Mouse (Mus musculus): ENCODE data around the gene Gsap. TPM values are rescaled to one million over a fixed set of nuclear protein-coding genes. Genes with fewer than 3 reads are reported as not detected.
A peak's percentile ranks its signal among the peaks of the same experiment; 100 is the strongest.

Gsap gene
- total and polyA plus RNA-seq, 2 experiments = 13.3 to 45.5 TPM

DNA sequence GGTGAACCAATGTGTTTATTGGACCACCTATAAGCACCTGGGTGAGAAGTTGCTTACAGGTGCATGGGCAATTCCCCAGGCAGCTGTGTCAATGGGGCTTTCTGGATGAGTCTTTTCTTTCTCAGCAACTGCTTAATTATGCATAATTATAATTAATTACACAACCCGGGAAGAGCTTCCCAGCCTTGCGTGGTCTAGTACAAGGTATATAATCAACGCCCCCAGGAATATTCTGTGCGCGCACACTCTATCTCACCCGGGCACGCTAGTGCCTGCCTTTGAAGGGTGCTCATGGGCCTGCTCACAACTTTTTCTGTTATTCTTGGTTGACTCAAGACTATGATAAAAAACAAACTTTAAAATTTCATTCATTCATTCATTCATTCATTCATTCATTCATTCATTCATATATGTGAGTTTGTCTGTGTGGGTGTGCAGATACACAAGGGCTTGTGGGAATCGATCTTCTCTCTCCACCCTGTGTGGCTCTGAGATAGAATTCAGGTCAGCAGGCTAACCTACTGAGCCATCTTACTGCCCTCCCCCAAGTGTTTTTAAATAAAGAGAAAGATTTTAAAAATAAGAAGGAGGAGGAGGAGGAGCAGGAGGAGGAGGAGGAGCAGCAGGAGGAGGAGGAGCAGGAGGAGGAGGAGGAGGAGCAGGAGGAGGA is 78.4 kb downstream of the Gsap start:
- Histone ChIP-seq H3K27ac (replicated peaks; ENCODE audit: insufficient read depth, low read depth, low read length) (no peak overlapping the region), H3K9ac (ENCODE audit: low read depth, low read length) (no peak overlapping the region), H3K4me3 (ENCODE audit: insufficient read depth, low read depth, low read length) (no peak overlapping the region), H3K4me1 (ENCODE audit: control insufficient read depth, insufficient read depth, low read length) (no peaks in the 10 kb centered on the region; the same call in none of the 2 replicates), H3K79me2 (ENCODE audit: control insufficient read depth, insufficient read depth, low read length) (no peaks in the 10 kb centered on the region), H3K27me3 (ENCODE audit: control insufficient read depth, insufficient read depth, low read length) (no peaks in the 10 kb centered on the region), H3K36me3 (ENCODE audit: control insufficient read depth, insufficient read depth, low read length) (peaks cover 10% of the 10 kb centered on the region)
- 94% methylated on average over 8 of the region's 8 CpGs for WGBS
- no peak for DNase-seq (ENCODE audit: extremely low read depth, low read depth, low spot score)
- no peak for TF ChIP-seq CTCF (IDR thresholded peaks at IDR 0.05; ENCODE audit: low read depth, low read length)

DNA sequence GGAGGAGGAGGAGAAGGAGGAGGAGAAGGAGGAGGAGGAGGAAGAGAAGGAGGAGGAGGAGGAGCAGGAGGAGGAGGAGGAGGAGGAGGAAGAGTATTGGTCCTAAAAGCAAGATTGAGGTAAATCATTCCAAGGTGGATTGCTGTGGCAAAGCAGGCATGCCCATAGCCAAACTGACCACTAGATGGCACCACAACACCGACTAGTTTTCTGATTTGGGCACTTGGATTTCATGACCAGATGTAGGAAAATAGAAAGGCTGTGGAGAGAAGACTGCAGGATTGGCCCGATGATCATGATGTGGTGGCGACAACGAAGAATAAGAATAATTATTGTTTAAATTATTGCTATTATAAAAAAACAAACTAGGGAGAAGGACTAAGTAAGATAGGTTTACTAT is 79.0 kb downstream of the Gsap start:
- no peaks in the 10 kb centered on the region; the same call in none of the 2 replicates for H3K4me1 ChIP-seq (ENCODE audit: control insufficient read depth, insufficient read depth, low read length)
- DNase-seq (ENCODE audit: extremely low read depth, low read depth, low spot score) = peak; percentile 48
- TF ChIP-seq POLR2A (IDR thresholded peaks at IDR 0.05; ENCODE audit: extremely low read depth, insufficient read depth, low read length) = no peak
- peak; percentile 79 for TF ChIP-seq CTCF (IDR thresholded peaks at IDR 0.05; ENCODE audit: low read depth, low read length)
- 20% methylated on average over 4 of the region's 4 CpGs for WGBS
- no peak overlapping the region for H3K4me3 ChIP-seq (ENCODE audit: insufficient read depth, low read depth, low read length)
- H3K36me3 ChIP-seq (ENCODE audit: control insufficient read depth, insufficient read depth, low read length) = peaks cover 12% of the 10 kb centered on the region
- no peaks in the 10 kb centered on the region for H3K79me2 ChIP-seq (ENCODE audit: control insufficient read depth, insufficient read depth, low read length)
- no peak overlapping the region for H3K9ac ChIP-seq (ENCODE audit: low read depth, low read length)
- H3K27ac ChIP-seq (replicated peaks; ENCODE audit: insufficient read depth, low read depth, low read length) = no peak overlapping the region
- no peaks in the 10 kb centered on the region for H3K27me3 ChIP-seq (ENCODE audit: control insufficient read depth, insufficient read depth, low read length)

DNA sequence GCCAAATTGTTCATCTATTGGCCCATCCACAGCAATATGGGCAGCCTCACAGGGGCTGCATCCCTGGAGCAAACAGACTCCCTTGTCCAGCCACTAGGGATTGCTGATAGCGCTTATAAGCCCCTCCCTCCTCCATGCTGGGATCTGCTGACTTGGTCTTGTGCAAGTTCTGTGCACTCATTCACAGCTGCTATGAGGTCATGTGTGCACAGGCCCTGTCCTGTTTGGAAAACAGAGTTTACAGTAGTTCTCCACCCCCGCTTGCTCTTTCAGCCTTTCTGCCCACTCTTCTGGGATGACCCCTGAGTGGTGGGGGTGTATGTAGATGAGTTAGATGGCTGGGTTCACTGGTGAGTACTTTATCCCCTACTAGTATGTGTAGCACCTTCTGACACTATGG is 81.0 kb downstream of the Gsap start:
- no peak overlapping the region for H3K9ac ChIP-seq (ENCODE audit: low read depth, low read length)
- TF ChIP-seq POLR2A (IDR thresholded peaks at IDR 0.05; ENCODE audit: extremely low read depth, insufficient read depth, low read length) = no peak
- TF ChIP-seq CTCF (IDR thresholded peaks at IDR 0.05; ENCODE audit: low read depth, low read length) = no peak
- peaks cover 15% of the 10 kb centered on the region for H3K36me3 ChIP-seq (ENCODE audit: control insufficient read depth, insufficient read depth, low read length)
- H3K79me2 ChIP-seq (ENCODE audit: control insufficient read depth, insufficient read depth, low read length) = no peaks in the 10 kb centered on the region
- no peak overlapping the region for H3K27ac ChIP-seq (replicated peaks; ENCODE audit: insufficient read depth, low read depth, low read length)
- H3K4me3 ChIP-seq (ENCODE audit: insufficient read depth, low read depth, low read length) = no peak overlapping the region
- no peaks in the 10 kb centered on the region; the same call in none of the 2 replicates for H3K4me1 ChIP-seq (ENCODE audit: control insufficient read depth, insufficient read depth, low read length)
- H3K27me3 ChIP-seq (ENCODE audit: control insufficient read depth, insufficient read depth, low read length) = no peaks in the 10 kb centered on the region
- WGBS = 22% methylated on average over 2 of the region's 2 CpGs
- peak; percentile 56 for DNase-seq (ENCODE audit: extremely low read depth, low read depth, low spot score)

DNA sequence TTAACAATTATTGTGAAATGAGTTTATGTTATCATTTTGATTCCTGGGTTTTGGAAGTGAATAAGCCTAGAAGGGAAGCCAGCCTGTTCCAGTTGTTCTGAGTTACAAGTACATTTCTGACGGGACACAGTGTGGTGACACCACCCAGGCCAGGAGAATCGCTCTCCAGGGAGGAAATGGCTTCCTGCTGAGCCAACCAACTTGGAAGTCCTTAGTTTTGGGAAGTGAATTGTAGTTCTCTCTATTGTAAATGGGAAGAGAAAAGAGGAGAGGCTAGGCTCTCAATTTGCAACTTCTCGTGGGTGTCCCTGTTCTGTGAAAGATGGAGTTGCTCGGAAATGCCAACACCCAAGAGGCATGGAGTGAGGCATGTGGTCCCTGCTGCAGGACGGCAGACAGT is 83.4 kb downstream of the Gsap start:
- H3K36me3 ChIP-seq (ENCODE audit: control insufficient read depth, insufficient read depth, low read length) = peaks cover 15% of the 10 kb centered on the region
- no peak overlapping the region for H3K9ac ChIP-seq (ENCODE audit: low read depth, low read length)
- TF ChIP-seq POLR2A (IDR thresholded peaks at IDR 0.05; ENCODE audit: extremely low read depth, insufficient read depth, low read length) (no peak), CTCF (IDR thresholded peaks at IDR 0.05; ENCODE audit: low read depth, low read length) (no peak)
- no peaks in the 10 kb centered on the region for H3K27me3 ChIP-seq (ENCODE audit: control insufficient read depth, insufficient read depth, low read length)
- no peaks in the 10 kb centered on the region for H3K79me2 ChIP-seq (ENCODE audit: control insufficient read depth, insufficient read depth, low read length)
- H3K27ac ChIP-seq (replicated peaks; ENCODE audit: insufficient read depth, low read depth, low read length) = no peak overlapping the region
- WGBS = 89% methylated on average over 5 of the region's 5 CpGs
- H3K4me3 ChIP-seq (ENCODE audit: insufficient read depth, low read depth, low read length) = no peak overlapping the region
- no peaks in the 10 kb centered on the region; the same call in none of the 2 replicates for H3K4me1 ChIP-seq (ENCODE audit: control insufficient read depth, insufficient read depth, low read length)
- no peak for DNase-seq (ENCODE audit: extremely low read depth, low read depth, low spot score)

DNA sequence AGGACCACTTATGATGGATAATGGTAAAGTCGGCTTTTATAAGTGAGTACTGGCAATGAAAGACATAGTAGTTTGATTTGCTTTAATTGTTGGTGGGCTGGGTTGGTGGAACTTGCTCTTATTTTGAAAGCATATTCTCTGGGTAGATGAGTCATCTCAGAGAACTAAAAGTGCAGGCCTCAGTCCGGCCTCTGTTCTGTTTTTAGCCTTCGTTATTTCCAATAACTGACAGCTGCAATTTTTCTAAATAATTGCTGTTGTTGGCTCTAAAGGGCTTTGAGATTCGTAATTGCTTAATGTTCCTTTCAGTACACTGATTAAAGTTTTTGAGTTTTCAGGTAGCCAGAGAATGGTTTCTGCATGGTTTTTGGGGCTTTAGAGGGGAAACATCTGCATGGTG is 84.7 kb downstream of the Gsap start:
- Histone ChIP-seq H3K36me3 (ENCODE audit: control insufficient read depth, insufficient read depth, low read length) (peaks cover 15% of the 10 kb centered on the region), H3K27ac (replicated peaks; ENCODE audit: insufficient read depth, low read depth, low read length) (no peak overlapping the region), H3K27me3 (ENCODE audit: control insufficient read depth, insufficient read depth, low read length) (no peaks in the 10 kb centered on the region), H3K4me1 (ENCODE audit: control insufficient read depth, insufficient read depth, low read length) (no peaks in the 10 kb centered on the region; the same call in none of the 2 replicates), H3K4me3 (ENCODE audit: insufficient read depth, low read depth, low read length) (no peak overlapping the region), H3K79me2 (ENCODE audit: control insufficient read depth, insufficient read depth, low read length) (no peaks in the 10 kb centered on the region), H3K9ac (ENCODE audit: low read depth, low read length) (no peak overlapping the region)
- WGBS = 88% methylated on average over 4 of the region's 4 CpGs
- DNase-seq (ENCODE audit: extremely low read depth, low read depth, low spot score) = no peak
- no peak for TF ChIP-seq POLR2A (IDR thresholded peaks at IDR 0.05; ENCODE audit: extremely low read depth, insufficient read depth, low read length)
- no peak for TF ChIP-seq CTCF (IDR thresholded peaks at IDR 0.05; ENCODE audit: low read depth, low read length)

Data from liver, adult 2 months (tissue).